Mouse (Mus musculus): Measurements from ENCODE around the gene Nop10.
"Not testable (repeated sequence)": the region's sequence is repeated elsewhere in the genome, so short reads cannot be mapped to it uniquely, and the experiment has no call there.

Nop10 gene

DNA sequence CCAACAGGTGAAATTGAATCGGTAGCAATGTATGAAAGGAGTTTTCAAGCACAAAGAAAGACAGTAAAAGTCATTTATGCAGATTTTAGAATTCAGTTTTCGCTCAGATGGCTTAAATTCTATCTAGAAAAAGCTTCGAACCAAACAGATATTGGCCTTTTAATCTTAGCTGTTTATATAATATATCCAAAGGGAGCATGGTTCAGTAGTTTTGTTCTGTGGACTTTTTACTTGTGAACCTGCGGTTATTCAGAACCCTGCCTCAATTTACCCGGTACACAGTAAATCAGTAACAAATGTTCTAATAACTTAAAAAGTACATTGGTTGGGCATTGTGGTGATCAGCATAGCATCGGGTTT lies 23.3 kb downstream of the Nop10 start:
- CTCF ChIA-PET: no interaction called here
- POLR2A ChIA-PET: interaction anchor here in 2 of 4 experiments (0.7 to 4.1 kb wide), 12 partner anchors 9 to 1514 kb away, joined by 3 to 25 read pairs (median 8); partner anchors contain the start of genes Emc4 (in 2 of the 2), Gm21985 (in 2 of the 2), Slc12a6 (in 2 of the 2) and Lpcat4 (in 1 of the 2)

GRCm38 (mm10) chr2:112286062-112286461 lies 24.3 kb downstream of the Nop10 start:
- POLR2A ChIA-PET: interaction anchor here in 2 of 4 experiments (0.5 to 4.1 kb wide), 3 partner anchors 20 to 27 kb away, joined by 3 to 25 read pairs (median 18); partner anchors contain the start of genes Gm21985 (in 2 of the 2) and Slc12a6 (in 2 of the 2)
- CTCF ChIA-PET: not testable (repeated sequence)

GRCm38 (mm10) chr2:112287059-112287458 lies 25.3 kb downstream of the Nop10 start:
- ChIA-PET POLR2A (interaction anchor here in 1 of 4 experiments (1.0 kb wide), 1 partner anchor 47 kb away, joined by 3 read pairs; no protein-coding TSS in a partner anchor), CTCF (no interaction called here)

GRCm38 (mm10) chr2:112289507-112289906 lies 27.8 kb downstream of the Nop10 start:
- ChIA-PET CTCF (no interaction called here), POLR2A (interaction anchor here in 2 of 4 experiments (1.0 to 2.3 kb wide), 7 partner anchors 10 to 78 kb away, joined by 3 to 7 read pairs (median 4); partner anchors contain the start of genes Emc4 (in 1 of the 2), Gm21985 (in 1 of the 2), Nop10 (in 1 of the 2) and Slc12a6 (in 1 of the 2))

DNA sequence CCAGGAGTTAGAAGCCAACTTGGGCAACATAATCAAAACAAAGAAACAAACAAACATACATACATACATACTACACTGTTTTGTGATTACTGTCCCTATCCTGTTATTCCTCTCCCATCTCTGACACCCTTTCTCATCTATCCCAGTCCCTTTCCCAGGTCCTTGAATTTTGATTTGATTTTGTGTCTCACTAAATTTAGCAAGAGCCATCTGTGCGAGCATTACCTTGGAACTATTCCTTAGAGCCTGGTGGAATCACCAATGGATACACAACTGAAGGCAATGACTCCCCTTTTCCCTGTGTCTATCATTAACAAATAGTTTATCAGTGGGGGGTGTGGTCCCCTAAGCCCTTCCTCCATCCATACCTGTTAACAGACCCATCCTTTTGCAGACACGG lies 31.1 kb downstream of the Nop10 start:
- CTCF ChIA-PET: no interaction called here
- POLR2A ChIA-PET: no interaction called here

DNA sequence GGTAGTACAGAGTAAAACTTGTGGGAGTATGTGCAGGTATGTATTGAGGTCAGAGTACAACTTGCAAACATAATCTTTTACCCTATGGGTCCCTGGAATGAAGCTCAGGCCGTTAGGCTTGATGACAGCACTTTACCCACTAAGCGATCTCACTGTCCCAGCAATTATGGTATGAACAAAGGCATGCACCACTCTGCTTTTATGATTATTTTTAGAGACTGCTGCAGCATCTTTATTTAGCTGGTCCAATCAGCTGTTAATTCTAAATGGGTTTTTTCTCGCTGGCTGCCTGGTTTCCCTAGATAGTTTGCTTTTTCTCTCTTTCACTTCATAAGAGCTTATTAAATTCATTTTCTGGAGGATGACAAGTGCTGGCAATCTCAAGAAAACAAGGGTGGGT lies 34.5 kb downstream of the Nop10 start:
- ChIA-PET POLR2A (interaction anchor here in 3 of 4 experiments (1.0 to 1.4 kb wide), 7 partner anchors 13 to 72 kb away, joined by 3 to 7 read pairs (median 3); partner anchors contain the start of genes Emc4 (in 3 of the 3), Gm21985 (in 1 of the 3) and Slc12a6 (in 1 of the 3)), CTCF (interaction anchor here in 1 of 4 experiments (0.8 kb wide), 1 partner anchor 83 kb away, joined by 3 read pairs; the partner anchor contains the start of gene Katnbl1)

DNA sequence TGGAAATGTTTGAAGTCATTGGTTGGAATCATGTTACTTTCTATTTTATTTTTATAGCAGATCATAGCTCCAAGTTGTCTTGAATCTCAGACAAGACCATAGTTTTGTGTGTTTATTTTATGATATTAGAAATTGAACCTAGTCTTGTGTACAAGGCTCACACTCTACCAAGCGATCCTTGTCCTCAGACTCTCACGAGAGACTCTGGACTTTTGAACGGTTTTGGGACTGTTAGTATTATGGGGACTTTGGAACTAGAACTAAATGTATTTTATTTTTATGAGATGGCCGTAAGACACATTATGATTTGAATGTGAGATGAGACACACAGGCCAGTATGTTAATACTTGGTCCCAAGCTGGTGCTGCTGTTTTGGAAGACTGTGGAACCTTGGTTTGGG lies 36.5 kb downstream of the Nop10 start:
- ChIA-PET POLR2A (interaction anchor here in 1 of 4 experiments (1.2 to 1.8 kb wide), 2 partner anchors 16 to 58 kb away, joined by 4 to 5 read pairs; no protein-coding TSS in a partner anchor), CTCF (no interaction called here)

GRCm38 (mm10) chr2:112308671-112309070 lies 46.9 kb downstream of the Nop10 start:
- ChIA-PET POLR2A (interaction anchor here in 1 of 4 experiments (1.6 kb wide), 1 partner anchor 43 kb away, joined by 5 read pairs; the partner anchor contains the start of genes Gm21985 and Slc12a6), CTCF (no interaction called here)

DNA sequence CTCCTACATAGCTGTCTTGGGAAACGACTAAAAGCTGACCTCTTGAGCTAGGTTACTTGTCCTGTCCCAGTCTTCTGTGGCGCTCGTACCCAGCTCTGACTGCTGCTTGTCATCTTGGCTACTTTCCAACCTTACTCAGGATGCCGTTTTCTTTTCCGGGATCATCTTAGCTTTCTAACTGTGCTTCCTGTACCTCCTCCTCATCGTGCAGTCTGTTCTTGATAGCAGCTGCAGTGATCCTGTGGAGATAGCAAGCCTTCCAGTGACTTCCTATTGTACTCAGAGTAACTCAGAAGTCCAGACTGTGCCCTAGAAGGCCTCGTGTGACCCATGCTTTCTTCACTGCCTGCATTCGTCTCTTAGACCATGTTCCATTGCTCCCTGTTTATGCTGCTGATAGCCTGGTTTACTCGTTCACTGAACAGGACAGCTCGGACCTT lies 47.5 kb downstream of the Nop10 start:
- POLR2A ChIA-PET: interaction anchor here in 2 of 4 experiments (1.5 to 1.6 kb wide), 2 partner anchors 20 to 44 kb away, joined by 3 to 5 read pairs; partner anchors contain the start of genes Gm21985 (in 1 of the 2) and Slc12a6 (in 1 of the 2)
- CTCF ChIA-PET: no interaction called here

All from embryonic stem cell, embryonic (primary cell).